Mouse (Mus musculus): ENCODE measurements at regions not wholly inside any gene's neighbourhood (a gene's known extent, or its start where the extent isn't known, plus 50 kb on each side); places are given as distances from the start of the nearest gene placed in this dataset.
"Not testable (repeated sequence)": the region's sequence is repeated elsewhere in the genome, so short reads cannot be mapped to it uniquely, and the experiment has no call there.

DNA sequence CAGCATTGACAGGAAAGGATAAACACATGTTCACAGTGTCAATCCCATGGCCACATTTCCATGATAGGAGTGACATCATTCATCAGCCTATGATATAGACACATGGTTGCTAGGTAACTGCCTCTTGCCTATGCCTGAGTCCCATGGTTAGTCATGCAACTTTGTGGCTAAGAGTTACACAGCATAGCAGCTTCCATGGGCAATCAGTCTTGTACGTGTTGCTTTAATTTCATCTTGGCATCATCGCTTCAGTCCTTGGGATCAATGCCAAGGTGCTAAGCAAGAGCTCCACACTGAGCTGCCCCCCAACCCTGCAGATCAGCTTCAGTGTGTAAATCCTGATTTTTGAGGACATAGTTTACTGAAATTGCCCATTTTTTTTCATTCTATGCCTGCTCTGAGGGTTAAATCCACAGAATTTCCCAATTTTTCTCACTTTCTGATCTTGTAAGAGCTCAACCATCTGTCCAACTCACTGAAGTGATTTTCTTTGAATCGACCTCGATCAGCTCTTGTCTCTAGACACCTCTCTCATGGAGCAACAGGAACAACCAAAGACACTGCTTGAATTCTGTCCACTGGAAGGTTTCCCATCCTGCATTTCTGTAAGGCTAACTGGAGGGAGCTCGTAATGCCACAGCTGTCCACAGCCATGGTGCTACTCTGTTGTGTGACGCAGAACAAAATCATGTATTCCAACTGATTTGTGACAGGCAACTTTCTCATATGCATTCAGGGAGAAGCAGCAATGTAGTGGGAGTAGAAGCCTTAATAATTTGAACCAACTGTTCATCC, 112.5 kb upstream of the Kctd3 start:
- no peak for DNase-seq (ENCODE audit: low read depth, low spot score)
- peaks cover 17% of the 10 kb centered on the region for H3K27me3 ChIP-seq
- ChIA-PET CTCF (no interaction called here), POLR2A (no interaction called here)
- no peak for TF ChIP-seq CTCF (IDR thresholded peaks at IDR 0.05)
- in situ Hi-C loops (cut with MboI; ENCODE audit: low pct_unique_long_range_greater_than_20kb), result no loop called here
- no peak for ATAC-seq

DNA sequence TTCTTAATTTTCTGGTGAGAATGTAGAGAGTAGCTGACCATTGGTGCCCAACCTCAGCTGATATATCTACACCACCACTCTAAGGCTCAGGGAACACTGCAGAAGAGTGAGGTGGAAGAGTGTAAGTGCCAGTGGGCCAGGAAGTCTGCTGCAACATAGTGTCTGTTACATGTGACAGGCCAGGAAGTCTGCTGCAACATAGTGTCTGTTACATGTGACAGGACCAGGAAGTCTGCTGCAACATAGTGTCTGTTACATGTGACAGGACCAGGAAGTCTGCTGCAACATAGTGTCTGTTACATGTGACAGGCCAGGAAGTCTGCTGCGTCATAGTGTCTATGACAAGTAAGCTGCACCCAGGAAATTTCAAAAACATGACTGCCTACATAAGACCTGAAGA, 111.4 kb upstream of the Kctd3 start:
- DNase-seq (ENCODE audit: low read depth, low spot score); ATAC-seq; in situ Hi-C loops (cut with MboI; ENCODE audit: low pct_unique_long_range_greater_than_20kb); CTCF ChIA-PET; POLR2A ChIA-PET: not testable (repeated sequence)
- H3K27me3 ChIP-seq, result peaks cover 11% of the 10 kb centered on the region

DNA sequence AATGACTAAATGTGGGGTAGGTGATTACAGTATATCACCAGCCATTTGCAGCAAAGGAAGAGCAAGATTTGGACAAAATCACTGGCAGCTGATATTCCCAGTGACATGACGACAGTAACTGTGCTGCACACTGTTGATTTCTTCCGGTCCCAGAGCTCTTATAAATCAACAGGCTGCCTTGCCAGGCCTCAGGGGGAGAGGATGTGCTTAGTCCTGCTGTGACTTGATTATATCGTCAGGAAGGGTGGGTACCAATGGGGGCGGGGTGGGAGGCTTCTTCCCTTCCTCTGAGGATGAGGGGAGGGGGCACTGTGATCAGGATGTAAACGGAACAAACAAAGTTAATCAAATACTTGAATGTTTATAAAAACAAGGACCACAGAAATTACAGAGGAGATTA, 110.9 kb upstream of the Kctd3 start:
- in situ Hi-C loops (cut with MboI; ENCODE audit: low pct_unique_long_range_greater_than_20kb), result no loop called here
- DNase-seq (ENCODE audit: low read depth, low spot score) (no peak), ATAC-seq (no peak)
- TF ChIP-seq CTCF (IDR thresholded peaks at IDR 0.05), result no peak
- ChIA-PET CTCF (no interaction called here), POLR2A (no interaction called here)
- peaks cover 11% of the 10 kb centered on the region for H3K27me3 ChIP-seq

DNA sequence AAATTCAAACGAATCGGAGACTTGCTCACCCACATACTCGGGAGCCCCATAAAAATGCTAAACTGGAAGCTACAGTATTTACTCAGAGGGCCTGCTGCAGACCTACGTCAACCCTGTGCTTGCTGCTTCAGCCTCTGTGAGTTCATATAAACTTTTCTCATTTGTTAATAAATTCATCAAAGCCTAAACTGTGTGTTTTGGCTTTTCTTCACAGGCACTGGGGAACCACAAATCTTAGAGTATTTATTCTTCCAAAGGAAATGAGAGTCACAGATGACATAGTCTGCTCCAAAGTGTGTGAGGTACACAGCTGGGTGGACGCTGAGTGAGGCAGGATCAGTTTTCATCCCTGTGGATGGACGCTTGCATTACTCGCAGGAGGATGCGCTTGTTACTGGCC, 108.3 kb upstream of the Kctd3 start:
- in situ Hi-C loops (cut with MboI; ENCODE audit: low pct_unique_long_range_greater_than_20kb), result no loop called here
- no peak for TF ChIP-seq CTCF (IDR thresholded peaks at IDR 0.05)
- ChIA-PET POLR2A (no interaction called here), CTCF (no interaction called here)
- ATAC-seq (no peak), DNase-seq (ENCODE audit: low read depth, low spot score) (no peak)
- H3K27me3 ChIP-seq, result peaks cover 5% of the 10 kb centered on the region

DNA sequence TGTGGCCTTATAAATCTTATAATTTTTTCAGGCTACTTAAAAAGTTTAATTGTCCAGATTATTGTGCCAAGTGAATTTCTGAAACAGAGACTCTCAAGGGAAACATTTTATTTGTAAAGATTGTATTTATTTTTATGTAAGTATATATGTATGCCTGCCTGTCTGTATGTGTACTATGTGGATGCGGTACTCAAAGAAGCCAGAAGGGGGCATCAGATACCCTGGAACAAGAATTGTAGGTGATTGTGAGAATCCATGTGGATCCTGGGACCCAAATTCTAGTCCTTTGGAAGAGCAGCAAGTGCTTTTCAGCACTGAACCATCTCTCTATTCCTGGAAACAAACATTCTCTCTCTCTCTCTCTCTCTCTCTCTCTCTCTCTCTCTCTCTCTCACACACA, 107.6 kb upstream of the Kctd3 start:
- CTCF ChIA-PET, result no interaction called here
- POLR2A ChIA-PET, result no interaction called here
- DNase-seq (ENCODE audit: low read depth, low spot score) (no peak), ATAC-seq (no peak)
- in situ Hi-C loops (cut with MboI; ENCODE audit: low pct_unique_long_range_greater_than_20kb), result no loop called here
- TF ChIP-seq CTCF (IDR thresholded peaks at IDR 0.05), result no peak
- peaks cover 5% of the 10 kb centered on the region for H3K27me3 ChIP-seq

DNA sequence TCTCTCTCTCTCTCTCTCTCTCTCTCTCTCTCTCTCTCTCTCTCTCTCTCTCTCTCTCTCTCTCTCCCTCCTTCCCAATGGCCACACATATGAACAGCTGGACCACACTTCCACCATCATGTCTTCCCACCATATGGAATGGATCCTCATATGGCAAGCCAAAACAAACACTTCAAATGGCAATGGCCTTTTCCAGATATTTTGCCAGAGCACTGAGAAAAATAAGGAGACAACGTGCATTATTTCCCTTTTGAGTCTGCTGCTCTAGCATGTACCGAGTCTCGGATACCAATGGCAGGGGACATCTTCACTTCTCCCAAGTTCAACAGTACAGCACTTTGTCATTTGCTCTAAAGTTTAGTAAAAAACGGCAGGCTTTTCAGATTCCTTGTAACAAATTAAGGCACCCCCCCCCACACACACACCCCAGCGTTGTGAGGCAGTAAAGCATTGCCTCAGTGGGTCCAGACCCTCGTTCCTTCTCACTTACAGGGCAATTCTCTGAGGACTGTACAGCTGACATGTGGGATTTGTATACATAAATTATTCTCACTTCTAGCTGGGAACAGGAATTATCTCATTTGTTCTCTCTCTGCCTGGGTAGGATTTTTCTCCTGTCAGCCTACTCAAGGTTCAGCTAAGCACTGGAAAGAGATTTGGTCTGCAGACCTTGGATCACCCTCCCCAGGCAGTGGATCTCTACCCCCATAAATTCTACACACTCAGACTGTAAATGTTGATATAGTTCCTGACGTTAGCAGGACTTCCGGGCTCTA, 100.8 kb upstream of the Kctd3 start:
- in situ Hi-C loops (cut with MboI; ENCODE audit: low pct_unique_long_range_greater_than_20kb), result no loop called here
- ATAC-seq, result no peak
- POLR2A ChIA-PET, result no interaction called here
- TF ChIP-seq CTCF (IDR thresholded peaks at IDR 0.05), result no peak
- H3K27me3 ChIP-seq, result peaks cover 4% of the 10 kb centered on the region
- DNase-seq (ENCODE audit: low read depth, low spot score), result no peak
- CTCF ChIA-PET, result no interaction called here

DNA sequence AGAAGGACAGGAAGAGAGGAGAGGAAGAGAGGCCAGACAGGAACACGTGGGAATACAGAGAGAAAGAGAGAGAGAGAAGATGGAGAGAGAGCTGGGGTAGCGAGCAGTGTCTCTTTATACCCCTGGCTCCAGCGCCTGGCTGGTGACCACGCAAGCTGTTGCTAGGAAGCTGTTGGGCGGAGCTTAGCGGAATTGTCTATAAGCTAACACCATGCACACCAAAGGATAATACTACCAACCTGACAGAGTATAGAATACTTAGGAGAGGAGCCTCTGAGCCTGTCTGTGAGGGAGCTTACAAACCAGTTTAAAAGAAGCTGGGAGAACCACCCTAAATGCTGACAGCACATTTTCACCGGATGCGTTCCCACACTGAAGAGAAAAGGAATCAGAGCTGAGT, 100.2 kb upstream of the Kctd3 start:
- TF ChIP-seq CTCF (IDR thresholded peaks at IDR 0.05), result no peak
- ATAC-seq (no peak), DNase-seq (ENCODE audit: low read depth, low spot score) (no peak)
- CTCF ChIA-PET, result interaction anchor here (0.6 kb wide), 1 partner anchor 585 kb away, joined by 3 read pairs; no protein-coding TSS in a partner anchor
- POLR2A ChIA-PET, result no interaction called here
- peaks cover 4% of the 10 kb centered on the region for H3K27me3 ChIP-seq
- in situ Hi-C loops (cut with MboI; ENCODE audit: low pct_unique_long_range_greater_than_20kb), result no loop called here

DNA sequence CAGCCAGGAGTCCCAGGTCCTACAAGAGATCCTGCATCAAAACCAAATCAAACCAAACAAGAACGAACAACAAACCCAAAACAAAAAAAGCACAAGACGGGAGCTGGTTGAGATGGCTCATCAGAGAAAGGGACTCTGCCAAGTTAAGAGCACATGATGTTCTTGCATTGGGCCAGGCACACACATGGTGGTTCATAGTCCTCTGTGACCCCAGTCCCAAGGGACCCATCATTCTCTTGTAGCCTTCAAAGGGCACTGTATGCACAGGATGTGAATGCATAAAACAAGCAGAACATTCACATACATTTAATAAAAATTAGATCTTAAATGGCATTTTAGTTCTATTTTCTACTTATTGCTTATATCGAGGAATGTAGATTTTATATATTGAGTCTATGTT, 99.5 kb upstream of the Kctd3 start:
- TF ChIP-seq CTCF (IDR thresholded peaks at IDR 0.05), result no peak
- DNase-seq (ENCODE audit: low read depth, low spot score) (no peak), ATAC-seq (no peak)
- in situ Hi-C loops (cut with MboI; ENCODE audit: low pct_unique_long_range_greater_than_20kb), result no loop called here
- H3K27me3 ChIP-seq, result peaks cover 4% of the 10 kb centered on the region
- ChIA-PET POLR2A (no interaction called here), CTCF (interaction anchor here (0.6 kb wide), 1 partner anchor 586 kb away, joined by 3 read pairs; no protein-coding TSS in a partner anchor)

DNA sequence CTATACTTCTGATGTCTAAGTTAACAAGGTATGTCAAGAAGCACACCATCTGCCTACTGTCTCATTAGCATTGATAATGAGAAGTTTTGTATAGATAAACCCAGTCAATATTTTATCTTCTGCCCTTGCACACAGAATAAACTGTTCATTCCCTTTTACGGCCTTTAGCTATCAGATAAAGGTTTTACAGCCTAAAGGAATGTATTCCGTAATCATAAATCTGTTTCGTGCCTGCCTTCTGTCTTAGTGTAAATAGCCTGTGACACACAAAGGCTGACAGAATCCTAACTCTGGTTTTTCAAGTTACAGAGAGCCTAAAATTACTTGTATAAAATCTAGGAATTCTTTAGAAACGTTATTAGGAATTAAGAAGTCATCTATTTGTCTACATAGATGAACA, 97.6 kb upstream of the Kctd3 start:
- TF ChIP-seq CTCF (IDR thresholded peaks at IDR 0.05), result no peak
- CTCF ChIA-PET, result interaction anchor here (1.3 kb wide), 1 partner anchor 37 kb away, joined by 3 read pairs; no protein-coding TSS in a partner anchor
- in situ Hi-C loops (cut with MboI; ENCODE audit: low pct_unique_long_range_greater_than_20kb), result no loop called here

DNA sequence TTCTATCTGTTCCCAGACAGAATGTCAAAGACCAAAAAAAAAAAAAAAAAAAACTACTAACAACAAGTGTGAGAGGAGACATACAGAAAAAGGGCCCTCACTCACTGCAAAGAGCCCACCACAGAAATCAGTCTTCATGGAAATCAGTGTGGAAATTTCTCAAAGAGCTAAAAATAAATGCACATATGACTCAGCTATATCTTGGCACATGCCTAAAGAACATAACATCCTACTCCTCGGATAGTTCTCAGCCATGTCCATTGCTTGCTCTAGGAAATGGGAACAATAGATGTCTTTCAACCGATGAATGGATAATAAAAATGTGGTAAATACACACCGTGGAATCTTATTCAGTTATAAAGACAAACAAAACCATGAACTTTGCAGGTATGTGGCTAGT, 95.1 kb upstream of the Kctd3 start:
- in situ Hi-C loops (cut with MboI; ENCODE audit: low pct_unique_long_range_greater_than_20kb), result no loop called here
- DNase-seq (ENCODE audit: low read depth, low spot score), result no peak
- ATAC-seq, result no peak
- no peak for TF ChIP-seq CTCF (IDR thresholded peaks at IDR 0.05)
- H3K27me3 ChIP-seq, result peaks cover 6% of the 10 kb centered on the region
- CTCF ChIA-PET, result no interaction called here
- POLR2A ChIA-PET, result no interaction called here

More for the DNA sequence above, 97.6 kb upstream of the Kctd3 start:
- peaks cover 9% of the 10 kb centered on the region for H3K27me3 ChIP-seq
- POLR2A ChIA-PET, result no interaction called here
- no peak for DNase-seq (ENCODE audit: low read depth, low spot score)
- ATAC-seq, result no peak

DNA sequence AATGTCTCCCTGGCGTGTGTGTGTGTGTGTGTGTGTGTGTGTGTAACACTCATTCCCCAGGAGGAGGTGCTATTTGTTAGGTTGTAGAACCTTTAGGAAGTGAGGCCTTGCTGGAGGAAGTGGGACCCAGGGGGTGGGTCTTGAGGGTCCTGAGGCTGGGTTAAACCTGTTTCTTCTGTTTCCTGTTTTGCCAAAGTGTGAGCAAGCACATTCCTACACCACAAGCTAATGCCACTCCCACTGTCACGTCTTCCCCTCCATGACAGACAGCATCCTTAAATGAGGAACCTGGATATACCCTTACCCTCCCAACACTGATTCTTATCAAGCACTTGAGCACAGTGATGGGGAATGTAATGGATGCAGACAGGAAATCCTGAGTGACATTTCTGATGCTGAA, 91.5 kb upstream of the Kctd3 start:
- ChIA-PET CTCF (interaction anchor here (1.1 kb wide), 1 partner anchor 12 kb away, joined by 3 read pairs; no protein-coding TSS in a partner anchor), POLR2A (no interaction called here)
- DNase-seq (ENCODE audit: low read depth, low spot score) (no peak), ATAC-seq (no peak)
- TF ChIP-seq CTCF (IDR thresholded peaks at IDR 0.05), result no peak
- H3K27me3 ChIP-seq, result peaks cover 6% of the 10 kb centered on the region
- in situ Hi-C loops (cut with MboI; ENCODE audit: low pct_unique_long_range_greater_than_20kb), result no loop called here
